Mouse (Mus musculus): ENCODE data around the gene Olfr1458. TPM values are rescaled to one million over a fixed set of nuclear protein-coding genes. Genes with fewer than 3 reads are reported as not detected.

Olfr1458 gene
- total RNA-seq (2021), result not detected
- long read RNA-seq, experiment 1, result 0 reads
- long read RNA-seq, experiment 2, result 0 reads

DNA sequence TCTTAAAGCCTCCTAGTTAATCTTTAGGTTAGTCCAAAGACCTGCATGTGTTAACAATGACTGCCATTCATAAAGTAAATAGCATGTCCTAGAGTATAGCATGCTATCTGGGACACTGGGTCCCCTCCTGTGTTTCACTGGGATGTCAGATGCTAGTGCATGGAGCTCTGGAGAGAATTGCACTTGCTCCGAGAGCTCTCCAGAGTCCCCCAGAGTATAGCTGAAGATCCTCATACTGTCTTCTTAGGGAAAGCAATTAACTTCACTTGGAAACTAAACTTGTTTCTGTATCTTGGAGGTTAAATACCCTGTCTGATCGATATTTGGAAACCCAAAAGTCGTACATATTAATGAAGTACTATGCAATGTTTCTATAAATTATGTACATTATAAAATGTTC lies at the start of gene Olfr1458:
Olfr1458 (minus strand) TSS at position 101 of the 400 bp plus-strand sequence.
- intact Hi-C loops (cut with DNase I; ENCODE audit: low total_unique reads), result no loop called here
- no peak for DNase-seq

DNA sequence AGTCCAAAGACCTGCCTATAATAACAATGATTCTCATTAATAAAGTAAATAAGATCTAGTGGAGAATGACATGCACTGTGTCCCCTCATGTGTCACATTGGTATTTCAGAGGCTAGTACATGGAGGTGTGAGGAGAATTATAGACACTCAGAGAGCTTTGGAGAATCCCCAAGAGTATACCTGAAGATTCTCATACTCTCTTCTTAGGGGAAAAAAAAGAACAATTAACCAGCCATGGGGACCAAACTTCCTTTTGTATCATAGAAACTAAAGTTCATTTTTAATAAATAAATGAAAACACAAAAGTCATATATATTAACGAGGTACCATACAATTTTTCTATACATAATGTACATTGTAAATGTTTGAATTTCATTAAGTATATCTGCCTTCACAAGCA lies 42.9 kb upstream of the Olfr1458 start, which contains the start of gene Olfr1459:
Olfr1459 (minus strand) TSS at position 101 of the 400 bp plus-strand sequence.
- no peak for DNase-seq
- intact Hi-C loops (cut with DNase I; ENCODE audit: low total_unique reads), result no loop called here

DNA sequence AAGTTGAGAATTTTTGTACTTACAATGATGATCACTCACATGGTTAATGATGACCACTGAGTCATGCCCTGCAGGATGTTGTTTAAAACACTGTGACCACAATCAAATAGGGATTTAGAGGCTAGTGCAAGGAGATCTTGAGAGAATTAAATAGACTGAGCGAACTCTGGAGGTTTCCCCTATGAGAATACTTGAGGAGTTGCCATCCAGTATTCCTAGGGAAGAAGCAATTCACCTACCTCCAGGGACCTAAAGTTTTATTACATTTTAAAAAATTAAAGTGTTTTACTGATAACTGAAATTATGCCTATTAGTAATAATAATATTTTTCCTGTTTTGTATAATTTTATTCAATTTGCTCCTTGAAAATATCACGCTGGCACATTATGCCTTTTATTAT lies 8.8 kb downstream of the Olfr1458 start, which contains the start of gene Olfr1457:
Olfr1457 (minus strand) TSS at position 101 of the 400 bp plus-strand sequence.
- intact Hi-C loops (cut with DNase I; ENCODE audit: low total_unique reads), result no loop called here
- DNase-seq, result no peak

DNA sequence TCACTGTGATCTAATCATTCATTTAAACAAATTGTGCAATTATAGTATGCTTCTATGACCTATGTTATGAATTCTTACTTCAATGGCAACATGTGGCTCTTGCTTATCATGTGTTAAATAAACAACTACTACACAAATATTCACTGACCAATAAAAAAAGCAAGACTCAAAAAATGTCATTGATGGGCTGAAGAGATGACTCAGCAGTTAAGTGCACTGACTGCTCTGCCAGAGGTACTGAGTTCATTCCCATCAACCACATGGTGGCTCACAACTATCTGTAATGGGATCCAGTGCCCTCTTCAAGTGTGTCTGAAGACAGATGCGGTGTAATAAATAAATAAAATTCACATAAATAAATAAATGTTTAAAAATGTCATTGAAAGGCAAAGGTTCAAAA lies 12.7 kb downstream of the Olfr1458 start:
- no peak for DNase-seq
- intact Hi-C loops (cut with DNase I; ENCODE audit: low total_unique reads), result no loop called here

DNA sequence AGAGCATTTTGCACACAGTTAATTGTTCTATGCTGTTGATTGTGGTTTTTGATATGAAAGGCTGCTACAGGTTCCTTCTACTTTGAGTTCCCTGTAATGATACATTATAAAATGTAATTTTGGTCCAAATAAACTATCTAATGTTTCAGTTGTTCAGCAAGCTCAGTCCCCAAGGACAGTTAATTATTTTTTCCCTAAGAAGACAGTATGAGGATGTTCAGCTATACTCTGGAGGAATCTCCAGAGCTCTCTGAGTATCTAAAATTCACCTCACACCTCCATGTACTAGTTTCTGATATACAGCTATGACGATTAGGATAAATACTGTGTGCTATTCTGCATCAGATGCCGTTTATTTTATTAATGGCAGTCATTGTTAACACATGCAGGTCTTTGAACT lies 46.3 kb downstream of the Olfr1458 start, which contains the start of gene Olfr1454:
Olfr1454 (plus strand) TSS at position 301 of the 400 bp plus-strand sequence.
- intact Hi-C loops (cut with DNase I; ENCODE audit: low total_unique reads), result no loop called here
- DNase-seq, result no peak

Other genes with a start within 250 kb of the Olfr1458 start
- gene Olfr1444, start 249.5 kb downstream of the Olfr1458 start, total RNA-seq (2021), result not detected
- gene Olfr1445, start 222.9 kb downstream of the Olfr1458 start, total RNA-seq (2021), result not detected
- not detected for gene Olfr1446, start 213.3 kb downstream of the Olfr1458 start, total RNA-seq (2021)
- gene Olfr1447, start 203.0 kb downstream of the Olfr1458 start, total RNA-seq (2021), result not detected
- not detected for gene Olfr1448, start 182.4 kb downstream of the Olfr1458 start, total RNA-seq (2021)
- not detected for gene Olfr1449, start 175.9 kb downstream of the Olfr1458 start, total RNA-seq (2021)
- gene Olfr1450, start 156.5 kb downstream of the Olfr1458 start, total RNA-seq (2021), result not detected
- gene Olfr1451, start 111.8 kb downstream of the Olfr1458 start, total RNA-seq (2021), result not detected
- gene Olfr1453, start 78.4 kb downstream of the Olfr1458 start, total RNA-seq (2021), result not detected
- not detected for gene Olfr1454, start 46.2 kb downstream of the Olfr1458 start, total RNA-seq (2021)
- gene Olfr1457, start 8.9 kb downstream of the Olfr1458 start, total RNA-seq (2021), result not detected
- under 1 TPM in 1 of 2 experiments, not detected in 1; 0.02 TPM for gene Olfr1459, start 42.8 kb upstream of the Olfr1458 start, total RNA-seq (2021)
- gene Olfr1461, start 56.2 kb upstream of the Olfr1458 start, total RNA-seq (2021), result not detected
- not detected for gene Olfr1462, start 79.0 kb upstream of the Olfr1458 start, total RNA-seq (2021)
- gene Olfr1463, start 124.6 kb upstream of the Olfr1458 start, total RNA-seq (2021), result not detected
- gene Olfr1465, start 208.8 kb upstream of the Olfr1458 start, total RNA-seq (2021), result not detected
- not detected for gene Olfr1466, start 232.1 kb upstream of the Olfr1458 start, total RNA-seq (2021)